Mouse (Mus musculus) G1E (cell line): ENCODE results near the gene Vps33b. TPM values are rescaled to one million over a fixed set of nuclear protein-coding genes. Genes with fewer than 3 reads are reported as not detected.

Experiments used
- ATAC-seq: 2 replicates; pipeline ENCODE4 v1.8.0; 2016; ENCODE audit warnings: mild to moderate bottlenecking; ENCODE audit not compliant: insufficient number of reproducible peaks, poor library complexity, low FRiP score, severe bottlenecking; ENCODE audit errors: extremely low read depth
- DNase-seq: peaks from one replicate; pipeline ENCODE4 v3.0.0; 2012; ENCODE audit warnings: low spot score
- H3K27me3 ChIP-seq: 2 replicates; pipeline ENCODE4 v1.6.1; 2012; ENCODE audit warnings: mild to moderate bottlenecking, low read length, inconsistent platforms; ENCODE audit not compliant: insufficient read depth
- H3K36me3 ChIP-seq: replicated peaks from 2 replicates; pipeline ENCODE3; 2012; ENCODE audit warnings: mild to moderate bottlenecking, inconsistent platforms
- H3K4me1 ChIP-seq: 2 replicates; pipeline ENCODE4 v1.6.1; 2012; ENCODE audit warnings: low read depth, low read length, inconsistent platforms, mixed read lengths; ENCODE audit not compliant: insufficient read depth
- H3K4me3 ChIP-seq: 2 replicates; pipeline ENCODE4 v1.5.1; 2012; ENCODE audit warnings: low read depth, mild to moderate bottlenecking, inconsistent platforms, low read length, moderate library complexity, mixed read lengths
- H3K9me3 ChIP-seq: replicated peaks from 2 replicates; pipeline ENCODE4 v1.6.1; 2012; ENCODE audit warnings: inconsistent platforms
- CTCF ChIP-seq: IDR thresholded peaks from 2 replicates; pipeline ENCODE4 v1.5.1; 2012; ENCODE audit warnings: low read depth, low read length, inconsistent platforms, mixed read lengths
- GATA1 ChIP-seq: IDR thresholded peaks from 2 replicates; pipeline ENCODE4 v1.6.1; 2012; ENCODE audit warnings: borderline replicate concordance, low read length, inconsistent platforms, mixed read lengths
- GATA2 ChIP-seq: IDR thresholded peaks from 2 replicates; pipeline ENCODE4 v1.6.1; 2012; ENCODE audit warnings: low read depth, low read length, inconsistent platforms, borderline replicate concordance
- POLR2AphosphoS5 ChIP-seq: IDR thresholded peaks from 2 replicates; pipeline ENCODE4 v1.6.1; 2012; ENCODE audit warnings: low read depth, low read length, inconsistent platforms; ENCODE audit not compliant: insufficient replicate concordance
- TAL1 ChIP-seq: conservative IDR thresholded peaks from 2 replicates; pipeline ENCODE4 v1.6.1; 2012; ENCODE audit warnings: low read depth, low read length, inconsistent platforms, mixed read lengths
- polyA plus RNA-seq: library from polyadenylated mRNA; stranded (reverse); fragments of >175 nt; gene quantifications from 2 replicates; pipeline ENCODE4 v1.2.3, GENCODE M21; 2012
- total RNA-seq, 2 experiments: library from RNA; stranded (forward) in 1 of 2; stranded (reverse) in 1 of 2; fragments of 200-1000 nt in 1 of 2; fragments of >200 nt in 1 of 2; fragmentation: Nextera tagmentation in 1 of 2; gene quantifications; 2 replicates each; pipeline ENCODE4 v1.2.3; 2014 to 2017

Gene Vps33b
- total and polyA plus RNA-seq, 3 experiments, result 4.1 to 50.7 (median 29.7) TPM

GRCm38 (mm10) chr7:80294764-80295648 is 25.6 kb downstream of the Vps33b start:
- DNase-seq, result peak; percentile 34
- H3K36me3 ChIP-seq, result peaks cover 54% of the 10 kb centered on the region
- peak overlapping the region; percentile 90 for H3K4me3 ChIP-seq
- no peak for TF ChIP-seq GATA1
- no peak for TF ChIP-seq GATA2
- TF ChIP-seq TAL1, result no peak
- no peak for TF ChIP-seq POLR2AphosphoS5
- TF ChIP-seq CTCF, result no peak
- no peaks in the 10 kb centered on the region for H3K27me3 ChIP-seq
- no peak for ATAC-seq
- H3K4me1 ChIP-seq, result peaks cover 31% of the 10 kb centered on the region
- H3K9me3 ChIP-seq, result no peaks in the 10 kb centered on the region

- ATAC-seq (no peak), DNase-seq (no peak)
- H3K9me3 ChIP-seq, result no peaks in the 10 kb centered on the region
- peaks cover 55% of the 10 kb centered on the region for H3K36me3 ChIP-seq
- no peaks in the 10 kb centered on the region for H3K27me3 ChIP-seq
- H3K4me3 ChIP-seq, result no peak overlapping the region; the same call in 1 of the 2 replicates
- TF ChIP-seq GATA2 (no peak), TAL1 (no peak), CTCF (no peak), GATA1 (no peak), POLR2AphosphoS5 (no peak)
- peaks cover 36% of the 10 kb centered on the region for H3K4me1 ChIP-seq
Measured at GRCm38 (mm10) chr7:80296462-80296861, 27.0 kb downstream of the Vps33b start.

- H3K4me3 ChIP-seq, result no peak overlapping the region; the same call in 1 of the 2 replicates
- H3K36me3 ChIP-seq, result peaks cover 57% of the 10 kb centered on the region
- no peak for TF ChIP-seq TAL1
- TF ChIP-seq POLR2AphosphoS5, result no peak
- TF ChIP-seq GATA1, result no peak
- no peak for TF ChIP-seq CTCF
- TF ChIP-seq GATA2, result no peak
Measured at GRCm38 (mm10) chr7:80297041-80297440, 27.6 kb downstream of the Vps33b start.

GRCm38 (mm10) chr7:80298754-80299153 is 29.3 kb downstream of the Vps33b start:
- H3K36me3 ChIP-seq, result peaks cover 69% of the 10 kb centered on the region
- no peak for DNase-seq

More at GRCm38 (mm10) chr7:80297041-80297440, 27.6 kb downstream of the Vps33b start:
- Histone ChIP-seq H3K27me3 (no peaks in the 10 kb centered on the region), H3K4me1 (peaks cover 39% of the 10 kb centered on the region), H3K9me3 (no peaks in the 10 kb centered on the region)
- DNase-seq (no peak), ATAC-seq (no peak)

GRCm38 (mm10) chr7:80299568-80299967 is 30.1 kb downstream of the Vps33b start:
- Histone ChIP-seq H3K4me3 (no peak overlapping the region), H3K4me1 (peaks cover 34% of the 10 kb centered on the region), H3K27me3 (no peaks in the 10 kb centered on the region), H3K9me3 (no peaks in the 10 kb centered on the region), H3K36me3 (peaks cover 77% of the 10 kb centered on the region)
- no peak for TF ChIP-seq TAL1
- no peak for TF ChIP-seq GATA2
- TF ChIP-seq POLR2AphosphoS5, result no peak
- no peak for TF ChIP-seq CTCF
- no peak for TF ChIP-seq GATA1
- no peak for ATAC-seq
- no peak for DNase-seq

More at GRCm38 (mm10) chr7:80298754-80299153, 29.3 kb downstream of the Vps33b start:
- ATAC-seq, result no peak
- no peak for TF ChIP-seq POLR2AphosphoS5
- H3K9me3 ChIP-seq, result no peaks in the 10 kb centered on the region
- H3K27me3 ChIP-seq, result no peaks in the 10 kb centered on the region
- H3K4me1 ChIP-seq, result peaks cover 36% of the 10 kb centered on the region
- no peak overlapping the region for H3K4me3 ChIP-seq

GRCm38 (mm10) chr7:80301522-80301921 is 32.1 kb downstream of the Vps33b start:
- no peaks in the 10 kb centered on the region for H3K27me3 ChIP-seq
- ATAC-seq (no peak), DNase-seq (no peak)
- TF ChIP-seq TAL1, result no peak
- TF ChIP-seq GATA1, result no peak
- no peak for TF ChIP-seq GATA2
- no peak for TF ChIP-seq CTCF
- no peak for TF ChIP-seq POLR2AphosphoS5
- peaks cover 94% of the 10 kb centered on the region for H3K36me3 ChIP-seq
- peaks cover 30% of the 10 kb centered on the region for H3K4me1 ChIP-seq
- no peaks in the 10 kb centered on the region for H3K9me3 ChIP-seq
- H3K4me3 ChIP-seq, result no peak overlapping the region
